Mouse (Mus musculus) gastrocnemius, adult 2 months (tissue): ENCODE results near the gene Otud5. TPM values are rescaled to one million over a fixed set of nuclear protein-coding genes. Genes with fewer than 3 reads are reported as not detected.

Experiments
- DNase-seq: peaks from one replicate; pipeline ENCODE4 v3.0.0; 2022
- H3K27ac ChIP-seq: fragments of 200-600 bp; 2 replicates; pipeline ENCODE4 v1.8.1; 2022; ENCODE audit warnings: mild to moderate bottlenecking
- H3K4me3 ChIP-seq: fragments of 200-600 bp; 2 replicates; pipeline ENCODE4 v1.8.1; 2022; ENCODE audit warnings: mild to moderate bottlenecking, moderate library complexity
- CTCF ChIP-seq: fragments of 200-600 bp; IDR thresholded peaks from 2 replicates; pipeline ENCODE4 v1.8.1; 2022; ENCODE audit warnings: antibody characterized with exemption, mild to moderate bottlenecking, moderate library complexity
- intact Hi-C: fragments of 180-260 bp; cut with DNase I; formaldehyde crosslinking; loops from one replicate; pipeline ENCODE4 v1.15.1; 2025
- total RNA-seq, 2 experiments: library from RNA; stranded (reverse); gene quantifications; 2 replicates each; pipeline ENCODE4 v1.2.3; 2021

The Otud5 gene
- total RNA-seq, 2 experiments from 2014 or later = 15.6 to 19.1 TPM

GRCm38 (mm10) chrX:7859191-7859753, 18.1 kb downstream of the Otud5 start:
- intact Hi-C loops = no loop called here
- no peak overlapping the region for H3K27ac ChIP-seq
- TF ChIP-seq CTCF = no peak
- no peak overlapping the region for H3K4me3 ChIP-seq
- DNase-seq = no peak

GRCm38 (mm10) chrX:7863181-7863580, 22.0 kb downstream of the Otud5 start:
- no peak for TF ChIP-seq CTCF
- intact Hi-C loops = no loop called here
- Histone ChIP-seq H3K27ac (no peak overlapping the region), H3K4me3 (no peak overlapping the region)
- DNase-seq = no peak

- H3K4me3 ChIP-seq = no peak overlapping the region
- H3K27ac ChIP-seq = no peak overlapping the region
- DNase-seq = no peak
- no peak for TF ChIP-seq CTCF
- intact Hi-C loops = no loop called here
Observed at GRCm38 (mm10) chrX:7864551-7864950, 23.4 kb downstream of the Otud5 start.

- Histone ChIP-seq H3K4me3 (no peak overlapping the region), H3K27ac (no peak overlapping the region)
- no peak for TF ChIP-seq CTCF
- intact Hi-C loops = no loop called here
- no peak for DNase-seq
Observed at GRCm38 (mm10) chrX:7865343-7865742, 24.2 kb downstream of the Otud5 start.

GRCm38 (mm10) chrX:7865786-7866185, 24.6 kb downstream of the Otud5 start:
- H3K27ac ChIP-seq = no peak overlapping the region
- no peak overlapping the region for H3K4me3 ChIP-seq
- intact Hi-C loops = no loop called here
- no peak for DNase-seq
- TF ChIP-seq CTCF = no peak

- no peak for DNase-seq
- TF ChIP-seq CTCF = no peak
- intact Hi-C loops = no loop called here
- Histone ChIP-seq H3K4me3 (no peak overlapping the region), H3K27ac (no peak overlapping the region)
Observed at GRCm38 (mm10) chrX:7867141-7867540, 26.0 kb downstream of the Otud5 start.

- intact Hi-C loops = no loop called here
- DNase-seq = no peak
- TF ChIP-seq CTCF = no peak
- H3K27ac ChIP-seq = no peak overlapping the region
- no peak overlapping the region for H3K4me3 ChIP-seq
Observed at GRCm38 (mm10) chrX:7868506-7868905, 27.3 kb downstream of the Otud5 start.

GRCm38 (mm10) chrX:7869826-7870225, 28.7 kb downstream of the Otud5 start:
- TF ChIP-seq CTCF = no peak
- H3K27ac ChIP-seq = no peak overlapping the region
- DNase-seq = no peak
- no peak overlapping the region for H3K4me3 ChIP-seq
- intact Hi-C loops = no loop called here

GRCm38 (mm10) chrX:7878007-7878419, 36.8 kb downstream of the Otud5 start, which contains the start of gene Pim2:
Gene Pim2, plus strand, starts transcription at chrX:7878262.
- H3K4me3 ChIP-seq = peak within 1 kb of the TSS; percentile 79
- peak within 1 kb of the TSS; percentile 74 for H3K27ac ChIP-seq
- intact Hi-C loops = loop anchor here (5.0 kb wide), 1 partner anchor 36 kb away; the partner anchor contains the start of gene Otud5

GRCm38 (mm10) chrX:7878495-7878894, 37.3 kb downstream of the Otud5 start:
- Histone ChIP-seq H3K27ac (peak overlapping the region; percentile 74; the same call in 1 of the 2 replicates), H3K4me3 (peak overlapping the region; percentile 79)
- DNase-seq = peak; percentile 30
- intact Hi-C loops = loop anchor here (5.0 kb wide), 1 partner anchor 36 kb away; the partner anchor contains the start of gene Otud5
- TF ChIP-seq CTCF = no peak

More at GRCm38 (mm10) chrX:7878007-7878419, 36.8 kb downstream of the Otud5 start, which contains the start of gene Pim2:
- DNase-seq = peak; percentile 87
- no peak for TF ChIP-seq CTCF

- H3K4me3 ChIP-seq = peak overlapping the region; percentile 64
- intact Hi-C loops = loop anchor here (5.0 kb wide), 1 partner anchor 38 kb away; the partner anchor contains the start of gene Otud5
- DNase-seq = peak; percentile 68
- H3K27ac ChIP-seq = peak overlapping the region; percentile 69
- TF ChIP-seq CTCF = peak; percentile 58
Observed at GRCm38 (mm10) chrX:7879819-7880218, 38.7 kb downstream of the Otud5 start.

- Histone ChIP-seq H3K27ac (peak within 1 kb of the TSS; percentile 93), H3K4me3 (peak within 1 kb of the TSS; percentile 78)
- peak; percentile 92 for DNase-seq
- intact Hi-C loops = no loop called here
- peak; percentile 0; the same call in 1 of the 2 replicates for TF ChIP-seq CTCF
Observed at GRCm38 (mm10) chrX:7883841-7884567, 42.8 kb downstream of the Otud5 start, which contains the start of gene Slc35a2. Gene Slc35a2, plus strand, starts transcription at chrX:7884028.

GRCm38 (mm10) chrX:7898211-7898610, 57.0 kb downstream of the Otud5 start:
- TF ChIP-seq CTCF = no peak
- intact Hi-C loops = no loop called here
- DNase-seq = no peak
- Histone ChIP-seq H3K4me3 (peak overlapping the region; percentile 77), H3K27ac (peak overlapping the region; percentile 93)
